Mouse (Mus musculus): ENCODE measurements around the gene Ep400. TPM values are rescaled to one million over a fixed set of nuclear protein-coding genes. Genes with fewer than 3 reads are reported as not detected.

The Ep400 gene
- polyA plus RNA-seq, 1 experiment from 2014 or later: 41.8 TPM

DNA sequence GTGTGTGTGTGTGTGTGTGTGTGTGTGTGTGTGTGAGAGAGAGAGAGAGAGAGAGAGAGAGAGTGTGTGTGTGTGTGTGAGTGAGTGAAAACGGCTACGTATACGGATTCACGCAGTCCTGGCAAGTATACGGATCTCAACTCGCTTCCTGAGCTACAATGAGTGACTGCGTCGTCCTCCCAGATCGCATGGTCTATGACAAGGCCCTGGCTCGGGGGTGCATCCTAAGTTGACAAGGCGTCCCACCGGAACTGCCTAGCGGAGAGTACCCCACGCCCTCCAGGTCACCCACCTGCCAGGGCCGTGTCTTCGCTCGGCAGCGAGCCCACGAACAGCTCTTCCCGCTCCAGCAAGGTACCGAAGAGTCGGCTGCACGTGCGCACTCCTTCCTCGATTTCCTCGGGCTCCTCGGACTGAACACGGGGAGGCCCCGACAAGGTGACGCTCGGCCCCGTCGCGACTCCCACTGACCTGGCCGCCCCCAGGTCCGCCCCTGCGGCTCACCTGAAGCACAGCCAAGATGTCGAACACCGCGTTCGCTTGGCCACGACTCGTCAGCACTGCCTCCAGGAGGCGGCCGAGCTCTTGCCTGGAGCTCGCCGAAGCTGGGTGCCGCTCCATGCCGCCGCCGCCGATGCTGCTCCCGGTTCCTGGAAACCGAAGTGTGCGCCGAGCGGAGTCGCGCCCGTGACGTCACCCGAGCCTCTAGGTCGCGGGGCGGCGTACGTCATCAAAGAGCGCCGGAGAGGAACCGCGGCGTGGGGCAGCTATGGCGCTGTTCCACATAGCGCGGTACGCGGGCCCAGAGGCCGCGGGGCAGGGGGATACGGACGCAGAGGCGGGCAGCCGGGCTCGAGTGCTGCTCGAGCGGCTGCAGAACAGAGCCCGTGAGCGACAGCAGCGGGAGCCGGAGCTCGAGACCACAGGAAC, 117.5 kb downstream of the Ep400 start, which contains the start of the genes Noc4l and Ddx51:
Gene Noc4l (minus strand): TSS at position 699 of the 930 bp plus-strand sequence.
Gene Ddx51 (plus strand): TSS at position 733 of the 930 bp plus-strand sequence.
- H3K27ac ChIP-seq (ENCODE audit: low read length): peak within 1 kb of the TSS; percentile 40; the same call in 1 of the 2 replicates
- peak within 1 kb of the TSS; percentile 87 for H3K4me2 ChIP-seq (ENCODE audit: low read depth, low read length)
- under 1% methylated on average over 90 of the region's 91 CpGs for WGBS
- no peaks in the 10 kb centered on the region for H3K27me3 ChIP-seq (ENCODE audit: control insufficient read depth, insufficient read depth, low read depth, low read length)
- H3K4me1 ChIP-seq (replicated peaks; ENCODE audit: control insufficient read depth, insufficient read depth, low read length): peaks cover 12% of the 10 kb centered on the region
- H3K9me3 ChIP-seq (ENCODE audit: control insufficient read depth, low read length): no peaks in the 10 kb centered on the region
- H3K4me3 ChIP-seq (ENCODE audit: low read length): peak within 1 kb of the TSS; percentile 100
- H3K36me3 ChIP-seq (ENCODE audit: control insufficient read depth, insufficient read depth, low read length): peaks cover 53% of the 10 kb centered on the region
- peak; percentile 90 for ATAC-seq (ENCODE audit: low read depth)
- peak within 1 kb of the TSS; percentile 93 for H3K9ac ChIP-seq (ENCODE audit: low read length)

DNA sequence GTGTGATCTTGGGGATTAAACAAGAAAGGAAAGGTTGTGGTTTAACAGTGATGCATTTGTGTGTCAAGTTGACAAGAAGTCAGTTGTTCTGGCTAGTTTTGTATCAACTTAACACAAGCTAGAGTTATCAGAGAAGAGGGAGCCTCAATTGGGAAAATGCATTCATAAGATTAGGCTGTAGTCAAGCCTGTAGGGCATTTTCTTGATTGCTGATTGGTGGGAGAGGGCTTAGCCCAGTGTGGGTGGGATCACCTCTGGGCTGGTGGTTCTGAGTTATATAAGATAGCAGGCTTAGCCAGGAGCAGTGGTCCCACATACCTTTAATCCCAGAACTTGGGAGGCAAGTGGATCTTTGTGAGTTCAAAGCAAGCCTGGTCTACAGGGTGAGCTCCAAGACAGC, 124.1 kb downstream of the Ep400 start:
- Histone ChIP-seq H3K9ac (ENCODE audit: low read length) (no peak overlapping the region), H3K4me1 (replicated peaks; ENCODE audit: control insufficient read depth, insufficient read depth, low read length) (no peaks in the 10 kb centered on the region), H3K36me3 (ENCODE audit: control insufficient read depth, insufficient read depth, low read length) (peaks cover 37% of the 10 kb centered on the region), H3K27ac (ENCODE audit: low read length) (no peak overlapping the region), H3K27me3 (ENCODE audit: control insufficient read depth, insufficient read depth, low read depth, low read length) (no peaks in the 10 kb centered on the region), H3K4me3 (ENCODE audit: low read length) (no peak overlapping the region), H3K4me2 (ENCODE audit: low read depth, low read length) (no peak overlapping the region), H3K9me3 (ENCODE audit: control insufficient read depth, low read length) (no peaks in the 10 kb centered on the region)
- ATAC-seq (ENCODE audit: low read depth): no peak

DNA sequence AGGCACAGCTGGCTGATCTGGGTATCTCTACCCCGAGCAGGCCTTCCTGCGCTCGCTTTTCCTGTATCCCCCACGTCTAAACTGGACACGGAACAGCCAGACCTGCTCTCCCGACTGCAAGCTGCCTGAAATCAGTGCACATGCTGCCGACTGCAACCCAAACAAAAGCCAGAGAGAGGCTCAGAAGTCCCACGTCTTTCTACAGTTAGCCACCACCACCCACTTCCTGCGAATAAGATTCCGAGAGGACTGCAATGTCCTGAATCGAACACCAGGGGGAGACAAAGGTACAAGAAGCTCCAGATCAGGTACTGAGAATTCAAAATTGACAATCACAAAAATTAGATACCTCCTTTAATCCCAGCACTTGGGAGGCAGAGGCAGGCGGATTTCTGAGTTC, 131.1 kb downstream of the Ep400 start:
- Histone ChIP-seq H3K36me3 (ENCODE audit: control insufficient read depth, insufficient read depth, low read length) (no peaks in the 10 kb centered on the region), H3K9me3 (ENCODE audit: control insufficient read depth, low read length) (no peaks in the 10 kb centered on the region), H3K4me1 (replicated peaks; ENCODE audit: control insufficient read depth, insufficient read depth, low read length) (no peaks in the 10 kb centered on the region), H3K4me3 (ENCODE audit: low read length) (peak overlapping the region; percentile 17; the same call in 1 of the 2 replicates), H3K4me2 (ENCODE audit: low read depth, low read length) (peak overlapping the region; percentile 50), H3K9ac (ENCODE audit: low read length) (peak overlapping the region; percentile 63), H3K27me3 (ENCODE audit: control insufficient read depth, insufficient read depth, low read depth, low read length) (no peaks in the 10 kb centered on the region), H3K27ac (ENCODE audit: low read length) (no peak overlapping the region)
- peak; percentile 41 for ATAC-seq (ENCODE audit: low read depth)
- WGBS: 23% methylated on average over 12 of the region's 12 CpGs

DNA sequence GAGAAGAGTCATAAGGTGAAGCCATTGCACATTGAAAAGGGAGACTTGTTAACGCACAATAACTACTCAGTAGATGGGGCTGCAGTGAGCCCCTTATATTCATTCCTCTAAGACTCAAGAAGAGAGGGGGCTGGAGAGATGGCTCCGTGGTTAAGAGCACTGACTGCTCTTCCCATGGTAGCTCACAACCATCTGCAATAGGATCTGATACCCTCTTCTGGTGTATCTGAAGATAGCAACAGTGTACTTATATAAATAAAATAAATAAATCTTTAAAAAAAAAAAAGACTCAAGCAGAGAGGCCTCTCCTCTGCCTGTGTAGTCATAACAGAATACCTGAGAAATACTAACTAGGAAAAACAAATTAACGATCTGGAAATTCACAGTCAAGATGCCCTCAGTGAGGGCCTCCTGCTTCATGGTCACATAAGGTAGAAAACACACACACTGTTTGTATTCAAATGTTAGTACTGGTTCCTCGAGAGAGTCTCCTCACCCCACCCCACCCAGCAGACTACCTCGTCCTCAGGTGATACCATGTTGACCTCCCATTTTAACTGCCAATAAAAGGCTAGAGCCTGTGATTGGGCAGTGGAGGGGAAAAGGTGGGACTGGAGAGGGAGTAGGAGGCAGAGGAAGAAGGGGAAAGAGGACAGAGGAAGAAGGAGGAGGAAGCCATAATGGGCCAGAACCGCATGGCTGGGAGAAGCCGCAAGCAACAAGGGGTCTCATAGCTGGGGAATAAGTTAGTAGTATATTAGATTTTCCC, 132.0 kb downstream of the Ep400 start:
- no peaks in the 10 kb centered on the region for H3K36me3 ChIP-seq (ENCODE audit: control insufficient read depth, insufficient read depth, low read length)
- H3K4me2 ChIP-seq (ENCODE audit: low read depth, low read length): no peak overlapping the region
- H3K27me3 ChIP-seq (ENCODE audit: control insufficient read depth, insufficient read depth, low read depth, low read length): no peaks in the 10 kb centered on the region
- H3K4me3 ChIP-seq (ENCODE audit: low read length): no peak overlapping the region
- H3K27ac ChIP-seq (ENCODE audit: low read length): no peak overlapping the region
- H3K9me3 ChIP-seq (ENCODE audit: control insufficient read depth, low read length): no peaks in the 10 kb centered on the region
- WGBS: 68% methylated on average over 7 of the region's 7 CpGs
- no peak overlapping the region for H3K9ac ChIP-seq (ENCODE audit: low read length)
- no peaks in the 10 kb centered on the region for H3K4me1 ChIP-seq (replicated peaks; ENCODE audit: control insufficient read depth, insufficient read depth, low read length)
- no peak for ATAC-seq (ENCODE audit: low read depth)

DNA sequence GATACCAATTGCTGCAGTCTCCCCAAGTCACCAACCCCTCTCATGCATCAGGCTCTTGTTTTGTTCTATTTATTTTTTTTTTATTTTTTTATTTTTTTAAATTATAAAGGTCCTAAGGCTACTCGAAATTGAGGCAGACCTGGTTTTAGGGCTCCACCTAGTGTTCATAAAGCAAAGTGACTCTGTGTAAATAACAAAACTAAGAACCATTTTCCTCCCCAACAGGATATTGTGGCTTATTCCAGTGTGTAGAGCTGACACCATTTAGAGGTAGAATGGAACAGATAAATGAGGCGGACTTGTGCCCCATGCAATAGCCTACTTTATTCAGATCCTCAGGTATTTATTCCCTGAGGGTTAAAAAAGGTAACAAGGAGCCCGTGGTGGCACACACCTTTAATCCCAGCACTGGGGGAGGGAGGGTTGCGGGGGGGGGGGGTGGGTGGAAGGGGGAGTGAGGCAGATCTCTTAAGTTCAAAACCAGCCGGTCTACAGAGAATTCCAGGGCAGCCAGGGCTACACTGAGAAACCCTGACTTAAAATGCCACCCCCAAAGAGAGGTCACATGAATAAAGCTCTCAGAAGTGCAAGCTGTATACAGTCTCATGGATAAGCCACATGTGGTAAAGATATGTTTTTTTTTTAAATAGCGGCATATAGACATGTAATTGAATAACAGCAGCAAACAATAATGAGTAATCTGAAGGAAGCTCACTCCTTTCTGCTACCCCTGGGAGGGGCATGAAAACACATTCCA, 134.4 kb downstream of the Ep400 start:
- Histone ChIP-seq H3K4me1 (replicated peaks; ENCODE audit: control insufficient read depth, insufficient read depth, low read length) (no peaks in the 10 kb centered on the region), H3K27ac (ENCODE audit: low read length) (no peak overlapping the region), H3K9ac (ENCODE audit: low read length) (no peak overlapping the region), H3K4me3 (ENCODE audit: low read length) (no peak overlapping the region), H3K36me3 (ENCODE audit: control insufficient read depth, insufficient read depth, low read length) (no peaks in the 10 kb centered on the region), H3K4me2 (ENCODE audit: low read depth, low read length) (no peak overlapping the region), H3K9me3 (ENCODE audit: control insufficient read depth, low read length) (no peaks in the 10 kb centered on the region), H3K27me3 (ENCODE audit: control insufficient read depth, insufficient read depth, low read depth, low read length) (no peaks in the 10 kb centered on the region)
- 39% methylated on average over 6 of the region's 6 CpGs for WGBS
- peak; percentile 26; the same call in 1 of the 2 replicates for ATAC-seq (ENCODE audit: low read depth)

DNA sequence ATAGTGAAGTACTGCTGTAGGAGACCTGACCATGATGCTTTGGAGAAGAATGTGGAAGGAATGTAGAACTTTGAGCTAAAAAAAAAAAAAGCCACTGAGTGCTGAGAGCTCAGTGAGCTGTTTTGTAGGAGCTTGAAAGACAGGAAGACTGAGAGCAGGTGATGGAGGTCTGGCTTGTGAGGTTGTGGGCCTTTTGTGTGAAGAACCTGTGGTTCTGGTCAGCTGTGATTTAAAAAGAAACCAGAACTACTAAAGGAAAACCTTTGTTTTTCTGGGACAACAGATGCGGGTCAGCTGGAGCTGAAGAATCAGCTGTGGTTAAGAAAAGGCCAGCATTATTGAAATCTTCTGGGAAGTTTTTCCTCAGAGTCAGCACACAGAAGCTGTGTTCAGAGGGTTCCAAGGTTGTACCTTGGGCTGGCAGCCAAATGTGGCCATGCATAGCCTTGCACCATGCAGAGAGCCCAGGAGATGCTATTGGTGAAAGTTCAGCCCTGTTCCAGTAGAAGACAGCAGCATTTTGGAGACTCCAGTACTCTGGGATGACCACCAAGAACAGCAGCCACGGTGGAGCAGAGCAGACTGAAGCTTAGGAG, 140.9 kb downstream of the Ep400 start:
- 72% methylated on average over 2 of the region's 2 CpGs for WGBS
- Histone ChIP-seq H3K4me1 (replicated peaks; ENCODE audit: control insufficient read depth, insufficient read depth, low read length) (no peaks in the 10 kb centered on the region), H3K4me2 (ENCODE audit: low read depth, low read length) (no peak overlapping the region), H3K9ac (ENCODE audit: low read length) (no peak overlapping the region), H3K4me3 (ENCODE audit: low read length) (no peak overlapping the region), H3K27ac (ENCODE audit: low read length) (no peak overlapping the region), H3K36me3 (ENCODE audit: control insufficient read depth, insufficient read depth, low read length) (no peaks in the 10 kb centered on the region), H3K9me3 (ENCODE audit: control insufficient read depth, low read length) (no peaks in the 10 kb centered on the region), H3K27me3 (ENCODE audit: control insufficient read depth, insufficient read depth, low read depth, low read length) (no peaks in the 10 kb centered on the region)
- ATAC-seq (ENCODE audit: low read depth): no peak

DNA sequence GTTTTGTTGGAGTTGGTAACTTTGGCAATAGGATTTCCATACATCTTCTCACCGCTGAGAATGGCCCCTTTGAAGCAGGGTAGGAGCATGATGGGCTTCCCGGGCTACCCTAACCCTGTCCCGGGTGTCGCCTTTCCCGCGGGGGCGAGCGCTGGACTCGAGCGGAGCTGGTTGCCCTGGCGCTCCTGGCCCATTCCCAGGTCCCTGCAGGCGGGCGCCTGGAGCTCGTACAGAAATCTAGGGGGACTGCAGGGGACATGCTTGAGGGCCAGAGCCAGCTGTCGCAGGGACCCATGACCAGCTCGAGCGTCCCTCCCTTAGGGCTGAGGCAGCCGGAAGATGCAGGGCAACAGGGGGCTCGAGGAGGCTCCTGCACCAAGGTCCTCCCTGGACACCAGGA, 142.4 kb downstream of the Ep400 start:
- Histone ChIP-seq H3K36me3 (ENCODE audit: control insufficient read depth, insufficient read depth, low read length) (no peaks in the 10 kb centered on the region), H3K9me3 (ENCODE audit: control insufficient read depth, low read length) (no peaks in the 10 kb centered on the region), H3K9ac (ENCODE audit: low read length) (no peak overlapping the region), H3K4me1 (replicated peaks; ENCODE audit: control insufficient read depth, insufficient read depth, low read length) (no peaks in the 10 kb centered on the region), H3K27me3 (ENCODE audit: control insufficient read depth, insufficient read depth, low read depth, low read length) (no peaks in the 10 kb centered on the region), H3K4me2 (ENCODE audit: low read depth, low read length) (no peak overlapping the region), H3K27ac (ENCODE audit: low read length) (no peak overlapping the region), H3K4me3 (ENCODE audit: low read length) (no peak overlapping the region)
- ATAC-seq (ENCODE audit: low read depth): no peak
- 19% methylated on average over 18 of the region's 19 CpGs for WGBS

DNA sequence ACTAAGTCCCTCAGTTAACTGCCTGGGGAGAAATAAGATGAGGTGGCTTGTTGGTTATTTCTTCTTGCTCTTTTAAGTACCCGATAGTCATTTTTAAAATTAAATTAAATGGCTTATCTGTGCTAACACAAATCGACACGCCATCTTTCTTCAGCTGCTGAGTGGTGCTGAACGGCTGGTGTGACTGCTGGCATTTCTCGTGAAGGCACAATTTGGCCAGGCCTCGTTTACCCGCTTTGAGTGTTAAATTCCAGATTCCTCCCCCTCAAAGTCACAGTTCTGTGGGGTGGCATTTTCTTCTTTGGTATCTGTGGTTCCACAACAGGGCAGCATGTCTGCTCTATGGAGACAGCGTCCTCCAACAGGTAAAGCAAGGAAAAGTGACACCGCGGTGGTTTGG, 143.2 kb downstream of the Ep400 start:
- no peak for ATAC-seq (ENCODE audit: low read depth)
- Histone ChIP-seq H3K27ac (ENCODE audit: low read length) (no peak overlapping the region), H3K36me3 (ENCODE audit: control insufficient read depth, insufficient read depth, low read length) (no peaks in the 10 kb centered on the region), H3K27me3 (ENCODE audit: control insufficient read depth, insufficient read depth, low read depth, low read length) (no peaks in the 10 kb centered on the region), H3K4me2 (ENCODE audit: low read depth, low read length) (no peak overlapping the region), H3K9ac (ENCODE audit: low read length) (no peak overlapping the region), H3K9me3 (ENCODE audit: control insufficient read depth, low read length) (no peaks in the 10 kb centered on the region), H3K4me1 (replicated peaks; ENCODE audit: control insufficient read depth, insufficient read depth, low read length) (no peaks in the 10 kb centered on the region), H3K4me3 (ENCODE audit: low read length) (no peak overlapping the region)
- WGBS: 60% methylated on average over 10 of the region's 10 CpGs
